Mouse (Mus musculus): ENCODE data around the gene Carmil1. TPM values are rescaled to one million over a fixed set of nuclear protein-coding genes. Genes with fewer than 3 reads are reported as not detected.

Carmil1 gene
- polyA plus RNA-seq, 1 experiment from 2014 or later, result 43.5 TPM

DNA sequence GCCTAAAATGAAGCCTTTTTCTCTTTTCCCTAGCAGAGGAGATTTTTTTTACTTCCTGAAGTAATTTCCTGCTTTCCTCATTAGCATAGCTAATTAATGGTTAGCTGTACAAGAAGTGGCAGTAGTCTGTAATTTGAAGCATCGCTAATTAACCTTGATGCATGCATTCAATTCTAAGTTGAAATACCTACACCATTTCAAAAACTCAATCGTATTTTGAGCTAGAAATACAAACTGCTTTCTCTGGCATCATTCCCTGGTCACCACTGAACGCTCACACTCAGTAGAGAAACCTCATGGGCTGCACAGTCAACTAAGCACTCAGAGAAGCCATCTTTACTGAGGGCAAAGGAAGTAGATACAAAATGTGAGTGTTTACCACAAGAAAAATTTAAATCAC is 285.8 kb downstream of the Carmil1 start:
- H3K9me3 ChIP-seq (ENCODE audit: control insufficient read depth, low read length), result no peaks in the 10 kb centered on the region
- WGBS, result 56% methylated on average over 3 of the region's 3 CpGs
- peaks cover 7% of the 10 kb centered on the region for H3K4me1 ChIP-seq (ENCODE audit: control insufficient read depth, insufficient read depth, low read depth, low read length)
- H3K27ac ChIP-seq (ENCODE audit: low read depth, low read length), result no peak overlapping the region
- no peak overlapping the region for H3K9ac ChIP-seq (ENCODE audit: low read depth, low read length)
- no peak overlapping the region for H3K4me3 ChIP-seq (ENCODE audit: low read length)
- ATAC-seq, result no peak
- peaks cover 2% of the 10 kb centered on the region; the same call in 1 of the 2 replicates for H3K27me3 ChIP-seq (replicated peaks; ENCODE audit: control insufficient read depth, insufficient read depth, low read length)
- no peak overlapping the region for H3K4me2 ChIP-seq (ENCODE audit: low read length)
- H3K36me3 ChIP-seq (ENCODE audit: control insufficient read depth, insufficient read depth, low read length), result no peaks in the 10 kb centered on the region

DNA sequence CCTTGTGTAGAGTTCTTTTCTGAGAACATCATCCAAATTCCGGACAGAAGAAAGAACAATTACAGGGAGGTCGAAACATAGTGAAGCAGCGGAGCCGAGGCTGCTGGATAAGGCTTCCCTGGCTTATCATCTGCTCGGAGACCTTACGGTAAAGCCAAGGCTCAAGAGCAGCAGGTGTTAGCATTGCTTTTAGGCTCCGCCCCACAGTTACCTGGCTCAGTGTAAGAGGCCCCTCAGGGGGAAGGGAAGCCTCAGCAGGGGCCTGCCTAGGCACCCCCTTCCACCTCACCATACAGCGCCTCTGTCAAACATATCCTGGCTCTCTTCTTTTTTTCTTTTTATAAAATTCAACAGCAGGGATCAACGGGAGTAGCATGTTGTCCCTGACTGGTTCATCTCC is 286.6 kb downstream of the Carmil1 start:
- Histone ChIP-seq H3K36me3 (ENCODE audit: control insufficient read depth, insufficient read depth, low read length) (no peaks in the 10 kb centered on the region), H3K9ac (ENCODE audit: low read depth, low read length) (no peak overlapping the region), H3K4me1 (ENCODE audit: control insufficient read depth, insufficient read depth, low read depth, low read length) (peaks cover 7% of the 10 kb centered on the region), H3K27me3 (replicated peaks; ENCODE audit: control insufficient read depth, insufficient read depth, low read length) (peaks cover 2% of the 10 kb centered on the region; the same call in 1 of the 2 replicates), H3K9me3 (ENCODE audit: control insufficient read depth, low read length) (no peaks in the 10 kb centered on the region), H3K27ac (ENCODE audit: low read depth, low read length) (no peak overlapping the region), H3K4me3 (ENCODE audit: low read length) (no peak overlapping the region), H3K4me2 (ENCODE audit: low read length) (no peak overlapping the region)
- no peak for ATAC-seq
- 25% methylated on average over 9 of the region's 9 CpGs for WGBS

DNA sequence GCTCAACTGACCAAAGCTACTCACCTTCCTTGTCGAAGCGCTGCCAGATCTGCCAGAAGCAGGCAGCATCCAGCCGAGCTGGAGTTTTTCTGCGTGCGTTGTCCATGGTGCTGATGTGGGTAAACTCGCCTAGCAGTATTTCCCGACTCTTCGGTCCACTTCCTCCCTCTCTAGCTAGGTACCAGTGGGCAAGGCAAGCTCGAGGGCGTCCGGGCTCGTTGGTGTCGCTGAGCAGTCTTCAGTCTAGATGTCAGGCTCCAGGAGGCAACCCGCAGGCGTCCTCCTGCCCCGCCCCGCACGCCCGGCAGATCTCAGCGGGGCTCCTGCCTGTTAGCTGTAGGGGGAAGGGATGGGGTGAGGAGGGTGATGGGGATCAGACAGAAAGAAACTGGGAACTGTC is 289.7 kb downstream of the Carmil1 start, which contains the start of gene Scgn:
TSS of gene Scgn (minus strand) at position 287 of the 400 bp plus-strand sequence.
- 1% methylated on average over 20 of the region's 20 CpGs for WGBS
- ATAC-seq, result peak; percentile 55
- no peaks in the 10 kb centered on the region for H3K9me3 ChIP-seq (ENCODE audit: control insufficient read depth, low read length)
- H3K27ac ChIP-seq (ENCODE audit: low read depth, low read length), result no peak within 1 kb of the TSS
- peak within 1 kb of the TSS; percentile 38 for H3K4me3 ChIP-seq (ENCODE audit: low read length)
- peaks cover 2% of the 10 kb centered on the region; the same call in 1 of the 2 replicates for H3K27me3 ChIP-seq (replicated peaks; ENCODE audit: control insufficient read depth, insufficient read depth, low read length)
- peak within 1 kb of the TSS; percentile 47 for H3K9ac ChIP-seq (ENCODE audit: low read depth, low read length)
- peak within 1 kb of the TSS; percentile 84 for H3K4me2 ChIP-seq (ENCODE audit: low read length)
- peaks cover 7% of the 10 kb centered on the region for H3K4me1 ChIP-seq (ENCODE audit: control insufficient read depth, insufficient read depth, low read depth, low read length)
- no peaks in the 10 kb centered on the region for H3K36me3 ChIP-seq (ENCODE audit: control insufficient read depth, insufficient read depth, low read length)

GRCm38 (mm10) chr13:23990451-23990850 is 290.1 kb downstream of the Carmil1 start:
- WGBS, result 30% methylated on average over 5 of the region's 5 CpGs
- Histone ChIP-seq H3K27ac (ENCODE audit: low read depth, low read length) (no peak overlapping the region), H3K9me3 (ENCODE audit: control insufficient read depth, low read length) (no peaks in the 10 kb centered on the region), H3K4me2 (ENCODE audit: low read length) (peak overlapping the region; percentile 84), H3K4me3 (ENCODE audit: low read length) (peak overlapping the region; percentile 38), H3K36me3 (ENCODE audit: control insufficient read depth, insufficient read depth, low read length) (no peaks in the 10 kb centered on the region), H3K27me3 (replicated peaks; ENCODE audit: control insufficient read depth, insufficient read depth, low read length) (peaks cover 2% of the 10 kb centered on the region; the same call in 1 of the 2 replicates), H3K4me1 (ENCODE audit: control insufficient read depth, insufficient read depth, low read depth, low read length) (peaks cover 7% of the 10 kb centered on the region), H3K9ac (ENCODE audit: low read depth, low read length) (no peak overlapping the region)
- no peak for ATAC-seq

DNA sequence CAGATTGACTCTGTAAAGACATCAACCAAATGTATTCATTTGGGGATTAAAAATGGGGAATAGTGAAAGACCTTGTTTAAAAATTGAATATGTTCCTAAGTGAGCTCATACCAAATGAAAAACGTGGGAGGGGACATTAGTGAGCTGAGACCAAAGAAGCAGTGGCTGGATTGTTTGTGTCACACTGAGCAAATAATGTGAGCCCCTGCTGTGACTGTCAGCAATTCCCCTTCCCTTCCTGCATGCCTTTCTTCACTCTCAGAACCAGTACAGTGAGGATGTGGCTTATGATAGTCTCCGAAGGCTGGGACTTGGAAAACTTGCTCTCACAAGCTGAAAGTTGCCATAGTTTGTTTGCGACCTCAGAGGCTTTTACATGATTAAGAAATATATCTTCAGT is 295.5 kb downstream of the Carmil1 start:
- no peaks in the 10 kb centered on the region for H3K9me3 ChIP-seq (ENCODE audit: control insufficient read depth, low read length)
- H3K27ac ChIP-seq (ENCODE audit: low read depth, low read length), result no peak overlapping the region
- H3K27me3 ChIP-seq (replicated peaks; ENCODE audit: control insufficient read depth, insufficient read depth, low read length), result no peaks in the 10 kb centered on the region
- no peak overlapping the region for H3K4me2 ChIP-seq (ENCODE audit: low read length)
- H3K36me3 ChIP-seq (ENCODE audit: control insufficient read depth, insufficient read depth, low read length), result no peaks in the 10 kb centered on the region
- WGBS, result 44% methylated on average over 3 of the region's 3 CpGs
- no peak overlapping the region for H3K9ac ChIP-seq (ENCODE audit: low read depth, low read length)
- no peak overlapping the region for H3K4me3 ChIP-seq (ENCODE audit: low read length)
- no peak for ATAC-seq
- H3K4me1 ChIP-seq (ENCODE audit: control insufficient read depth, insufficient read depth, low read depth, low read length), result no peaks in the 10 kb centered on the region

GRCm38 (mm10) chr13:23972271-23972670 is 308.3 kb downstream of the Carmil1 start:
- ATAC-seq, result no peak
- Histone ChIP-seq H3K9ac (ENCODE audit: low read depth, low read length) (no peak overlapping the region), H3K27me3 (replicated peaks; ENCODE audit: control insufficient read depth, insufficient read depth, low read length) (no peaks in the 10 kb centered on the region), H3K9me3 (ENCODE audit: control insufficient read depth, low read length) (no peaks in the 10 kb centered on the region), H3K4me3 (ENCODE audit: low read length) (no peak overlapping the region), H3K27ac (ENCODE audit: low read depth, low read length) (no peak overlapping the region), H3K36me3 (ENCODE audit: control insufficient read depth, insufficient read depth, low read length) (no peaks in the 10 kb centered on the region), H3K4me1 (ENCODE audit: control insufficient read depth, insufficient read depth, low read depth, low read length) (no peaks in the 10 kb centered on the region), H3K4me2 (ENCODE audit: low read length) (no peak overlapping the region)
- WGBS, result 71% methylated on average over 5 of the region's 5 CpGs

GRCm38 (mm10) chr13:23971870-23972269 is 308.7 kb downstream of the Carmil1 start:
- no peak for ATAC-seq
- H3K27ac ChIP-seq (ENCODE audit: low read depth, low read length), result no peak overlapping the region
- H3K4me1 ChIP-seq (ENCODE audit: control insufficient read depth, insufficient read depth, low read depth, low read length), result no peaks in the 10 kb centered on the region
- H3K4me3 ChIP-seq (ENCODE audit: low read length), result no peak overlapping the region
- no peaks in the 10 kb centered on the region for H3K36me3 ChIP-seq (ENCODE audit: control insufficient read depth, insufficient read depth, low read length)
- no peak overlapping the region for H3K9ac ChIP-seq (ENCODE audit: low read depth, low read length)
- no peaks in the 10 kb centered on the region for H3K27me3 ChIP-seq (replicated peaks; ENCODE audit: control insufficient read depth, insufficient read depth, low read length)
- H3K4me2 ChIP-seq (ENCODE audit: low read length), result no peak overlapping the region
- 50% methylated on average over 2 of the region's 2 CpGs for WGBS
- H3K9me3 ChIP-seq (ENCODE audit: control insufficient read depth, low read length), result no peaks in the 10 kb centered on the region

GRCm38 (mm10) chr13:23964909-23965308 is 315.7 kb downstream of the Carmil1 start:
- H3K9me3 ChIP-seq (ENCODE audit: control insufficient read depth, low read length), result no peaks in the 10 kb centered on the region
- H3K4me3 ChIP-seq (ENCODE audit: low read length), result no peak overlapping the region
- no peaks in the 10 kb centered on the region for H3K27me3 ChIP-seq (replicated peaks; ENCODE audit: control insufficient read depth, insufficient read depth, low read length)
- H3K4me1 ChIP-seq (ENCODE audit: control insufficient read depth, insufficient read depth, low read depth, low read length), result no peaks in the 10 kb centered on the region
- H3K27ac ChIP-seq (ENCODE audit: low read depth, low read length), result no peak overlapping the region
- 80% methylated on average over 2 of the region's 2 CpGs for WGBS
- ATAC-seq, result no peak
- H3K9ac ChIP-seq (ENCODE audit: low read depth, low read length), result no peak overlapping the region
- no peak overlapping the region for H3K4me2 ChIP-seq (ENCODE audit: low read length)
- no peaks in the 10 kb centered on the region for H3K36me3 ChIP-seq (ENCODE audit: control insufficient read depth, insufficient read depth, low read length)

All from hindbrain, embryonic 16.5 days (tissue).